In genomic region chr10:128187181-128187605, GRCm38 (mm10) we compare ENCODE assay signal across 18 mouse cellular contexts. TPM values are rescaled to one million over a fixed set of nuclear protein-coding genes. Genes with fewer than 3 reads are reported as not detected.
A peak's percentile ranks its signal among the peaks of the same experiment; 100 is the strongest.
DNase-seq lines count a peak whose midpoint lies in the region; ATAC-seq and TF ChIP-seq lines count a peak whose summit lies in the region.
"Had no signal": no experiment of that assay in that cellular context is flagged by ENCODE, and none has a peak within 500 bp of the region (broad histone marks: within the 10 kb centered on the region; RNA-seq: fewer than 3 reads in every experiment).

No protein-coding gene starts in this region.

- 28% methylated on average over 5 of the region's 5 CpGs for WGBS in liver, embryonic 14.5 days (ENCODE audit: insufficient replicate concordance)
- WGBS in neural tube, embryonic 15.5 days = 74% methylated on average over 5 of the region's 5 CpGs
- 65% methylated on average over 5 of the region's 5 CpGs for WGBS in intestine, postnatal 0 days

- no peaks in the 10 kb centered on the region for H3K9me3 ChIP-seq in E14TG2a.4 (ENCODE audit: low read length)
- no peaks in the 10 kb centered on the region for H3K9me3 ChIP-seq in liver, embryonic 14.5 days (ENCODE audit: control insufficient read depth, low read length)
- H3K9me3 ChIP-seq in neural tube, embryonic 15.5 days (replicated peaks) = no peaks in the 10 kb centered on the region
- H3K9me3 ChIP-seq in intestine, postnatal 0 days (ENCODE audit: control insufficient read depth) = no peaks in the 10 kb centered on the region
- H3K9me3 ChIP-seq: embryonic facial prominence, embryonic 15.5 days; heart, embryonic 10.5 days had no signal

- no peak for TF ChIP-seq CTCF in E14TG2a.4 (conservative IDR thresholded peaks at IDR 0.05; ENCODE audit: low read length)
- TF ChIP-seq CTCF in liver, embryonic 14.5 days (IDR thresholded peaks at IDR 0.05; ENCODE audit: low read depth) = no peak
- TF ChIP-seq CTCF in intestine, postnatal 0 days (IDR thresholded peaks at IDR 0.05; ENCODE audit: low read depth) = no peak

- TF ChIP-seq EP300 in liver, embryonic 14.5 days (IDR thresholded peaks at IDR 0.05; ENCODE audit: low read depth) = peak; percentile 66

- H3K4me2 ChIP-seq in liver, embryonic 14.5 days (ENCODE audit: low read depth) = peak overlapping the region; percentile 60
- no peak overlapping the region for H3K4me2 ChIP-seq in neural tube, embryonic 15.5 days
- no peak overlapping the region for H3K4me2 ChIP-seq in intestine, postnatal 0 days (replicated peaks; ENCODE audit: low read depth)
- H3K4me2 ChIP-seq: embryonic facial prominence, embryonic 15.5 days had no signal

- H3K4me1 ChIP-seq in E14TG2a.4 (replicated peaks; ENCODE audit: low read depth, low read length) = peaks cover 49% of the 10 kb centered on the region
- peaks cover 13 to 18% of the 10 kb centered on the region in 2 experiments for H3K4me1 ChIP-seq in liver, embryonic 14.5 days (replicated peaks; ENCODE audit: control insufficient read depth in 2 of 2, insufficient read depth in 2 of 2, low read length in 1 of 2)
- no peaks in the 10 kb centered on the region for H3K4me1 ChIP-seq in neural tube, embryonic 15.5 days
- H3K4me1 ChIP-seq in intestine, postnatal 0 days (replicated peaks; ENCODE audit: control insufficient read depth, insufficient read depth, low read length) = no peaks in the 10 kb centered on the region
- H3K4me1 ChIP-seq: heart, embryonic 10.5 days had no signal

- no peaks in the 10 kb centered on the region for H3K36me3 ChIP-seq in E14TG2a.4 (ENCODE audit: insufficient read depth, low read length)
- no peaks in the 10 kb centered on the region for H3K36me3 ChIP-seq in liver, embryonic 14.5 days (replicated peaks; ENCODE audit: control insufficient read depth, insufficient read depth, low read depth)
- H3K36me3 ChIP-seq in neural tube, embryonic 15.5 days = no peaks in the 10 kb centered on the region
- H3K36me3 ChIP-seq in intestine, postnatal 0 days (ENCODE audit: control insufficient read depth, insufficient read depth) = no peaks in the 10 kb centered on the region
- H3K36me3 ChIP-seq: embryonic facial prominence, embryonic 15.5 days; heart, embryonic 10.5 days had no signal

- H3K9ac ChIP-seq in liver, embryonic 14.5 days (replicated peaks) = peak overlapping the region; percentile 51
- H3K9ac ChIP-seq in neural tube, embryonic 15.5 days (replicated peaks) = no peak overlapping the region
- no peak overlapping the region for H3K9ac ChIP-seq in intestine, postnatal 0 days (ENCODE audit: low read depth, low read length)
- H3K9ac ChIP-seq: embryonic facial prominence, embryonic 15.5 days had no signal

- peak; percentile 98 for DNase-seq in ES-CJ7 (ENCODE audit: low read depth, low spot score)
- DNase-seq in c-Kit-positive CD71-positive TER-119-negative erythroid progenitor cells, embryonic 14.5 days (ENCODE audit: low read depth) = peak; percentile 66
- peak; percentile 68 to 73 (median 72) for DNase-seq in liver, embryonic 14.5 days (ENCODE audit: low read depth in 3 of 3, low spot score in 3 of 3)
- DNase-seq: adrenal gland, postnatal 10 days; cerebellum, adult 9-11 months; gastrocnemius, postnatal 14 days; lung, adult 2 months had no signal

- peak overlapping the region; percentile 37; the same call in 1 of the 2 replicates for H3K4me3 ChIP-seq in E14TG2a.4 (replicated peaks; ENCODE audit: low read length)
- H3K4me3 ChIP-seq in liver, embryonic 14.5 days (ENCODE audit: insufficient read depth in 1 of 2, low read depth in 2 of 2, low read length in 2 of 2) = no peak overlapping the region
- H3K4me3 ChIP-seq in neural tube, embryonic 15.5 days (replicated peaks) = no peak overlapping the region
- no peak overlapping the region for H3K4me3 ChIP-seq in intestine, postnatal 0 days (ENCODE audit: low read depth, low read length)
- H3K4me3 ChIP-seq: embryonic facial prominence, embryonic 15.5 days; heart, embryonic 10.5 days had no signal

- peak overlapping the region; percentile 89 for H3K27ac ChIP-seq in liver, embryonic 14.5 days
- no peak overlapping the region for H3K27ac ChIP-seq in neural tube, embryonic 15.5 days (replicated peaks)
- H3K27ac ChIP-seq in intestine, postnatal 0 days (ENCODE audit: low read depth, low read length) = no peak overlapping the region
- H3K27ac ChIP-seq: embryonic facial prominence, embryonic 15.5 days; heart, embryonic 10.5 days; macrophage had no signal

- peak; percentile 90 for ATAC-seq in liver, embryonic 14.5 days (ENCODE audit: insufficient read depth)
- no peak for ATAC-seq in neural tube, embryonic 15.5 days (ENCODE audit: low FRiP score)
- ATAC-seq in inflammation-experienced regulatory T-cells, adult 6 months = no peak
- ATAC-seq in intestine, postnatal 0 days = no peak
- ATAC-seq: forebrain, embryonic 16.5 days; midbrain, embryonic 16.5 days had no signal

- no peaks in the 10 kb centered on the region for H3K27me3 ChIP-seq in E14TG2a.4 (ENCODE audit: insufficient read depth, low read length)
- H3K27me3 ChIP-seq in liver, embryonic 14.5 days (ENCODE audit: control insufficient read depth, insufficient read depth, low read length) = no peaks in the 10 kb centered on the region
- H3K27me3 ChIP-seq in neural tube, embryonic 15.5 days (replicated peaks) = no peaks in the 10 kb centered on the region
- H3K27me3 ChIP-seq in intestine, postnatal 0 days (replicated peaks; ENCODE audit: control insufficient read depth, insufficient read depth, low read length) = no peaks in the 10 kb centered on the region
- H3K27me3 ChIP-seq: embryonic facial prominence, embryonic 15.5 days had no signal

RNA-seq across cellular contexts. Expression of gene Gls2, which starts 7.1 kb away (rescaled TPM):
- 4.2 and 5.5 TPM in 2 replicates for polyA plus RNA-seq in liver, embryonic 14.5 days (2012; rRNA removed)
- 3.7 and 4.4 TPM in 2 replicates for polyA plus RNA-seq in liver, embryonic 14.5 days (2014; fragmentation: Nextera tagmentation; extraction: Ambion mirVana)
- polyA plus RNA-seq in neural tube, embryonic 15.5 days (2015; fragmentation: Nextera tagmentation; extraction: Ambion mirVana) = 2.4 and 2.8 TPM in 2 replicates
- under 1 TPM in 2 of 3 experiments, not detected in 1; 0.28 to 0.58 TPM for polyA plus RNA-seq in inflammation-experienced regulatory T-cells, adult 6 months (2017; shearing (Covaris generic))
- 0.37 and 0.42 TPM in 2 replicates for polyA plus RNA-seq in intestine, postnatal 0 days (2015; fragmentation: Nextera tagmentation; extraction: Ambion mirVana)
- polyA plus RNA-seq: macrophage had no signal

RNA-seq across cellular contexts. Expression of gene Rbms2, which starts 7.1 kb away (rescaled TPM):
- polyA plus RNA-seq in liver, embryonic 14.5 days (2012; rRNA removed) = 8.0 and 9.5 TPM in 2 replicates
- 4.5 and 6.1 TPM in 2 replicates for polyA plus RNA-seq in liver, embryonic 14.5 days (2014; fragmentation: Nextera tagmentation; extraction: Ambion mirVana)
- 6.5 and 12.7 TPM in 2 replicates for polyA plus RNA-seq in neural tube, embryonic 15.5 days (2015; fragmentation: Nextera tagmentation; extraction: Ambion mirVana)
- 10 to 100 TPM; 24.7 to 29.4 (median 27.8) TPM for polyA plus RNA-seq in inflammation-experienced regulatory T-cells, adult 6 months (2017; shearing (Covaris generic))
- 11.2 and 11.7 TPM in 2 replicates for polyA plus RNA-seq in intestine, postnatal 0 days (2015; fragmentation: Nextera tagmentation; extraction: Ambion mirVana)

RNA-seq across cellular contexts. Expression of gene Spryd4, which starts 24.4 kb away (rescaled TPM):
- polyA plus RNA-seq in liver, embryonic 14.5 days (2012; rRNA removed) = 12.9 and 14.2 TPM in 2 replicates
- 20.8 and 21.4 TPM in 2 replicates for polyA plus RNA-seq in liver, embryonic 14.5 days (2014; fragmentation: Nextera tagmentation; extraction: Ambion mirVana)
- 25.5 and 25.9 TPM in 2 replicates for polyA plus RNA-seq in neural tube, embryonic 15.5 days (2015; fragmentation: Nextera tagmentation; extraction: Ambion mirVana)
- polyA plus RNA-seq in inflammation-experienced regulatory T-cells, adult 6 months (2017; shearing (Covaris generic)) = 10 to 100 TPM in 2 of 3 experiments, 1 to 10 TPM in 1; 7.1 to 13.6 (median 13.5) TPM
- polyA plus RNA-seq in intestine, postnatal 0 days (2015; fragmentation: Nextera tagmentation; extraction: Ambion mirVana) = 22.9 and 23.2 TPM in 2 replicates

RNA-seq across cellular contexts. Expression of gene Mip, which starts 38.4 kb away (rescaled TPM):
- polyA plus RNA-seq in liver, embryonic 14.5 days (2012; rRNA removed) = 0.02 TPM in 2 replicates
- polyA plus RNA-seq in liver, embryonic 14.5 days (2014; fragmentation: Nextera tagmentation; extraction: Ambion mirVana) = not detected in 2 replicates
- polyA plus RNA-seq in neural tube, embryonic 15.5 days (2015; fragmentation: Nextera tagmentation; extraction: Ambion mirVana) = not detected in 2 replicates
- not detected for polyA plus RNA-seq in inflammation-experienced regulatory T-cells, adult 6 months (2017; shearing (Covaris generic))
- not detected in 2 replicates for polyA plus RNA-seq in intestine, postnatal 0 days (2015; fragmentation: Nextera tagmentation; extraction: Ambion mirVana)
- polyA plus RNA-seq: forebrain, embryonic 16.5 days; heart, embryonic 10.5 days; kidney, embryonic 16.5 days; lung, adult 2 months; macrophage; thymus, postnatal 0 days had no signal

RNA-seq across cellular contexts. Expression of gene Timeless, which starts 44.7 kb away (rescaled TPM):
- polyA plus RNA-seq in liver, embryonic 14.5 days (2012; rRNA removed) = 8.1 and 12.9 TPM in 2 replicates
- polyA plus RNA-seq in liver, embryonic 14.5 days (2014; fragmentation: Nextera tagmentation; extraction: Ambion mirVana) = 23.3 and 23.4 TPM in 2 replicates
- polyA plus RNA-seq in neural tube, embryonic 15.5 days (2015; fragmentation: Nextera tagmentation; extraction: Ambion mirVana) = 20.0 and 25.1 TPM in 2 replicates
- polyA plus RNA-seq in inflammation-experienced regulatory T-cells, adult 6 months (2017; shearing (Covaris generic)) = 10 to 100 TPM; 23.2 to 45.9 (median 27.2) TPM
- polyA plus RNA-seq in intestine, postnatal 0 days (2015; fragmentation: Nextera tagmentation; extraction: Ambion mirVana) = 8.6 and 10.6 TPM in 2 replicates
